Mouse (Mus musculus) ES-E14 (cell line): ENCODE results near the gene Ttll13.

Experiments used
- CHD2 ChIP-seq: IDR thresholded peaks from 2 replicates; pipeline ENCODE4 v1.6.1; 2014; ENCODE audit warnings: mild to moderate bottlenecking, low read depth, low read length, inconsistent platforms
- MAFK ChIP-seq: IDR thresholded peaks from 2 replicates; pipeline ENCODE4 v1.6.1; 2014; ENCODE audit warnings: mild to moderate bottlenecking, low read depth, low read length, inconsistent platforms; ENCODE audit not compliant: insufficient read depth
- ZC3H11A ChIP-seq: IDR thresholded peaks from 2 replicates; pipeline ENCODE4 v1.6.1; 2012; ENCODE audit warnings: low read depth, mild to moderate bottlenecking, inconsistent platforms, low read length, borderline replicate concordance
- ZNF384 ChIP-seq: IDR thresholded peaks from 2 replicates; pipeline ENCODE4 v1.6.1; 2012; ENCODE audit warnings: low read depth, low read length, inconsistent platforms

DNA sequence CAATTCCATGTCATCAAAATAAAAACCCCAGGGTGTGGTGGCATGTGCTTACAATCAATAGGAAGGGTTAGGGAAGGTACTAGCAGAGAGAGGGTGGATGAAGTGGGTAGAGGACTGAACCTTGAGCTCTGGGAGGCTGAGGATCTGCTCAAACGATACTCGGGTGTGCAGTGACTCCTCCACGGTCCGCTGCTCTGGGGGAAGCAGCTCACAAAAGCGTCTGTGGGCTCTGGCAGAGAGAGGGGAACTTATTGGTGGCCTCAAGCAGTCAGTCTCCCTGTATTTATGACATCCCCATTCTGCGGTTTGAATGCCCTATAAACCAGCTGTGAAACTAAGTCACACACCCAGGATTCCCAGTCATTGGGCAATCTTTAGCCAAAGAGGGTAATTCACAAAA is 16.0 kb upstream of the Ttll13 start:
- no peak for TF ChIP-seq CHD2
- no peak for TF ChIP-seq ZNF384
- no peak for TF ChIP-seq ZC3H11A
- no peak for TF ChIP-seq MAFK
